Mouse (Mus musculus): ENCODE measurements around the gene Kmt5c.

DNA sequence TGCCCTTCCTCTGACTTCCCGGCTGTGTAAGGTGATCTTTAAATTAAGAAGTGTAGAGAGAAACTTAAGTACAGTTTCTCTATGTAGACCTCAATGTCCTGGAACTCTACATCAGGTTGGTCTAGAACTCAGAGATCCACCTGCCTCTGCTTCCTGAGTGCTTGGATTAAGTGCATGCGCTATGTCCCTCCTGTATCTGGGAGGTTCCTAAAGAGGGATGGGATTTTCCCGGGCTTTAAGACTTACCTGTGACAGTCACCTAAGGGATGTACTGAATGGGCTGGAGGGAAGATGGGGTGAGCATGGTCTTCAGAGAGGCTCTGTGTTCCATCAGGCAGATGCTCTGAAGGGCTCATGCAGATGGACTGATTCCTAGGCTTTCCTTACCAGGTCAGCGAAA, 53.8 kb downstream of the Kmt5c start:
- TF ChIP-seq POLR2A (IDR thresholded peaks at IDR 0.05; ENCODE audit: low read depth, low read length) (no peak), CTCF (IDR thresholded peaks at IDR 0.05; ENCODE audit: borderline replicate concordance, insufficient read depth, low read length) (no peak)

All from embryonic fibroblast, embryonic 13.5 days (primary cell).